Mouse (Mus musculus): ENCODE results near the gene Brd4.
A peak's percentile ranks its signal among the peaks of the same experiment; 100 is the strongest.

Brd4 gene

DNA sequence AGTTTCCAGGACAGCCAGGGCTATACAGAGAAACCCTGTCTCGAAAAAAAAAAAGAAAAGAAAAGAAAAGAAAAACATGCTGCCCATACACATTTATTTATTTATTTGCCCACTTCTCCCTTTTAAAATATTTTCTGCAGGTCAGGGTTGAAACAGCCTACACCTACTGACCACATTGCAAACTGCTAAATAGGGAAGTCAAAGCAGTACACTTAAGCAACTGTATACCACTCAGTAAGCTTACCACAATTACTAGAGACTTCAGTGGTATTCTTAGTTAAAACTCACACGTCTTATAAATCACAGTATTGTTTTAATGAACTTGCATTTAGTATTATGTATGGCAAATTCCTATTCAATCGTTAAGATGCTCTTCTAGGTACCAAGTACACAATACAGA is 3.9 kb downstream of the Brd4 start:
- no peak for DNase-seq

DNA sequence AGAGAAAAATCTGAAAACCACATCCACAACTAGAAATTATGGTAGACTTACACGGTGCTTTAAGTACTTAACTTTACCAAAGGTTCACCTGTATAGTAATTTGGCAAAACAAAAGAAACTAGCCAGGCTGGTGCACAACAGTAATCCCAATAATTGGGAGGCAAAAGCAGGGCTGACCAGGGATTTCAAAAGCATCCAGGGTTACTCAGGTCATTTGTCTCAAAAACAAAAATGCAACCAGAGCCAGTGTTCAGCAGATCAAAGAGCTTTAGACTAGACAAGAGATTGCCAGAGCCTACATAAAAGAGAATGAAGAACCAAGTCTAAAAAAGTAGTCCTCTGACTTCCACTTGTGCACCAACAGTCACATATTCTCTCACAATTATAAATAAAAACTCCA is 7.3 kb downstream of the Brd4 start:
- no peak for DNase-seq

DNA sequence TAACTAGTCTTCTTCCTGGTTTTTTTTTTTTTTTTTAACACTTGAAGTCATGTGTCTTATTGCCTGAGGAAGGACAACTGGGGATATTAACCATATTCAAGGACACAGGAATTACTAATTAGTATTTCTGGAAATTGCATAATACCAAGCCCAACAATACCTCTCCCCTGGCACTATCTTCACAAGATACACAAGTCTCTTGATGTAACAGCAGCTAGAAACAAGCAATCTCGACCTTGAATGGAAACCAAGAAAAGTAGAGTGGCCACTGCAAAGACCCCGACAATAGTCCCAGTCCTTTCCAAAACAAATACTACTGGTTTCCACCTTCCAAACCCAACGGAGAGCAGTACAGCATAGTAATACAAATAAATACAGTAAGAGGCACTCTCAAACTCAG is 9.0 kb downstream of the Brd4 start:
- DNase-seq, result no peak

DNA sequence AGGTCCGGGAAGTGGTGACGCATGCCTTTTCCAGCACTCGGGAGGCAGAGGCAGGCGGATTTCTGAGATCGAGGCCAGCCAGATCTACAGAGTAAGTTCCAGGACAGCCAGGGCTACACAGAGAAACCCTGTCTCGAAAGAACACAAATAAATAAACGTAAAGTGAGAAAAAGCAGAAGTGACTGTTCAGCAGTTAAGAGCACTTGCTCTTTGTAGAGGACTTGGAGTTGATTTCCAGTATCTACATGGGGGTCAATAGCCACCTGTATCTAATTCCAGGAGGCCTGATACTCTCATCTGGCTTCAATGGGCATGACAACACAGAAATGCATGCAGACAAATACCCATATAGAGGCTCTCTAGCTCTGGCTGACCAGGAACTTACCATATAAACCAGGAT is 15.4 kb downstream of the Brd4 start:
- no peak for DNase-seq

DNA sequence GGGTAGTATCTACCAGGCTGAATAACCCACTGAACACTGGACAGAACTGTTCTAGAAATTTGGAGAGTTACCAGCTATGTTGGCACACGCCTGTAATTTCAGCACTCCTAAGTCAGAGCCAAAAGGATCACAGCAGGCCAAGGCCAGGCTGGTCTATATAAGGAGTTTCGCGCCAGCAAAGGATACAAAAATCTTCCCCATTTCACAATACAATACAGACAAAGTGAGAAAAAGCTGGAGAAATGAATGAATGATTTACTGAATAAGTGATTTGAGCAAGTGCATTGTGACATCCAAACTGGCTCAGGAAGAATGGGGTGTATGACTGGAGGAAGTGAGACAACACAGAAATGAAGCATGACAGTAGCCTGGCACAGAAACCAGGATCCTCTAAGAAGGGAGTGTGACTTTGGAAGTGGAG is 16.0 kb downstream of the Brd4 start:
- no peak for DNase-seq

DNA sequence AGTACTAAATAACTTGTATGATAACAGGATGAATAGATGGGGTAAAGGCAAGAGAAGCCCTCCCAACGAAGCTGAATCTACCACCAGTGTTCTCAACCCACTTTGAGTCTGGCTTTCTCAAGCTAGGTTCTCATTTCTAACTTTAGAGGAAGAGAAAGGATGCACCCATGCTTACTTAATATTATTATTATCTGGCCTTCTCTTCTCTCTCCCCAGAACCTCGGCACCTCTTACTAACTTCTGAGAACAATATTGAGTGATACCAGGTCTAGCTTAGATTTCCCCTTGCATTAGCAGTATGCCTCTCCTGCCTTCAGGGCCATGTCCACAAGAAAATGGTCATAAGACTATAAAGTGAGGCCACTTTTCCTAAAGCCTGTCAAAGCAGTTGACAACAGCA is 16.4 kb downstream of the Brd4 start:
- no peak for DNase-seq

DNA sequence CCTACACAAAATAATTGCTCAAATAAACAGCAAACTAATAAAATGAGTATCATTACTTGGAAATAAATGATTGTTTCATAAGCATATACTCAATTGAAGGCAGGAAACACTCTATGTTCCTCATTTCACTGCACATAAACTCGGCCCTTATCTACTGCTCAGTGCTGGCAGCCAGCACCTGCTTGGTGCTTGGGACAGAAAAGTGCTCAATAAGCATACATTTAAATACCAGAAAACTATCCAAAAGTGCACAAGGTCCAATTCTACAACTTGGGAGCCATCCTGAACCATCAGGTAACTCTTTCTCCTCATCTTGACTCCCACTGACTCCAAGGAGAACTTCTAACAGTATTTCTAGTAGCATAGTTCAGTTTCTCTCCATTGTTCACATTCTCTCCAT is 16.9 kb downstream of the Brd4 start:
- no peak for DNase-seq

DNA sequence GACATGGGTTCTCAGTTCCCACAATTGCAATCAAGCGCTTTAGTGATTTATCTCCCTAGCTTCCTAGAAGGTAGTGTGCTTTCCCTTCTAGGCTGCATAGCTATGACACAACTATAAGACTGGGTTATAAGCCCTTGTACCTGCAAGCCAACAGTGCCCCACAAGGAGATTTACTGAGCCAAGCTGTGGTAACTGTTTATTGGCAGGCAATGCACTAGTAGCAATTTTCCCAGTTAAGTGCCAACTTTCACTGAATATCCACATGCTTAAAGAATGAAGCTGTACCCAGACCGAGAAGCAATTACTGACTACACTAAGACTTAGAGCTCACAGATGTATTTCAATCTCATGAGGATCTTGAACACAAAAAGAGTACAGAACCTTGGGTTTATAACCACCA is 20.9 kb downstream of the Brd4 start:
- peak in 1 of 2 experiments; percentile 35 for DNase-seq

DNA sequence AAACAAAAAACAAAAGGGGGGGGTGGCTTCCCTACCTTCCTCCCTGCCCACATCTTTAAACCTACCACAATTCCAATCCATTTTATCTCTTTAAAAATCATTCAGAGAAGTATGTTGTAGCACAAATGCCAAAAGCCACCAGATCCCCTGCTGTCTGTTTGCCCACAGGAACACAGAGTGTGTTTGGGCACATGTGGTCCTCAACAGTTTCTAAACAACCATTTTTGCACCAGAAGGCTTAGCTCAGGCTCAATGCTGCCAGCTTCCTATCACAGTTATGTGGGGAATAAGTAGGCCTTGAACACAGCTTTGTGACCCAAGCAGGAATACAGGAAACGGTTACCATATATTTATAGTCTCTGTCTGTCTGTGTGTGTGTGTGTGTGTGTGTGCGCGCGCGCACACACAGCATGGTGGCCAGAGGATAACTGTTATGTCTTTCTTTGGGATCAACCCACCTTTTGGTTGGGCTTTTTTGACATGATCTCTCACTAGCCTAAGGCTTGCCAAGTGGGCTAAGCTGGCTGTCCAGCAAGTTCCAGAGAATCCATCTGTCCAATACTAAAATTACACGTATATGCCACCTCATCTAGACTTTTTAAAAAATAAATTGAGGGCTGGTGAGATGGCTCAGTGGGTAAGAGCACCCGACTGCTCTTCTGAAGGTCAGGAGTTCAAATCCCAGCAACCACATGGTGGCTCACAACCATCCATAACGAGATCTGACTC is 21.5 kb downstream of the Brd4 start:
- DNase-seq, result no peak

DNA sequence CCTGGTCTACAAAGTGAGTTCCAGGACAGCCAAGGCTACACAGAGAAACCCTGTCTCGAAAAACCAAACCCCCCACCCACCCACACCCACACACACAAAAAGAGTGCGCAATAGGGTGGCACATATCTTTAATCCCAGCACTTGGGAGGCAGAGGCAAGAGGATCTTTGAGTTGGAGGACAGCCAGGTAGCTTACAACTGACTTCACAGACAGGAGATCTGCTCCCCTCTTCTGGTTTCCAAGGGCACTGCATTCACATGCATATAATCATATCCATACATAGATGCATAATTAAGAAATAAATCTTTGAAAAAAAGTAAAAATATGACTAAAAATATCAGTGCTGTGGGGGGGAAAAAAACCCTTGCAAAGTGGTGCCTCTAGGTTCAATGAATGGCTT is 25.7 kb downstream of the Brd4 start:
- DNase-seq, result no peak

DNA sequence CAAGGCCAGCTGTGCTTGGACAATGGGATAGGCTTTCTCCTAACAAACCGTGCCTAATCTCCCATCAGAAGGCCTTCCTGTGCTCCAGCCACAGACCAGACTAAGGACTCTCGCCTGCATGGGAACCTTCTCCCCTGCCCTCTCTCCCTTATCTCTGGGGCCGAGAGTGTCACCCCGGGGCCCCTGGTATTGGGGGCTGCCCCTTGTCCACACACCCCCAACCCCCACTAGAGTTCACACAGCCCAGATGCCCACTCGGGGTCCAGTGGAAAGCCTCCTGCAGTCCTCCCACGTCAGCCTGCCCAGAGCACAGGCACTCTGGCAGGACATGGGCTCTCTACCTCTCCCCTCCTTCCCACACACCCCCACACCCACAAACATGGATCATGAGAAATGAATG is 26.6 kb downstream of the Brd4 start:
- no peak for DNase-seq

DNA sequence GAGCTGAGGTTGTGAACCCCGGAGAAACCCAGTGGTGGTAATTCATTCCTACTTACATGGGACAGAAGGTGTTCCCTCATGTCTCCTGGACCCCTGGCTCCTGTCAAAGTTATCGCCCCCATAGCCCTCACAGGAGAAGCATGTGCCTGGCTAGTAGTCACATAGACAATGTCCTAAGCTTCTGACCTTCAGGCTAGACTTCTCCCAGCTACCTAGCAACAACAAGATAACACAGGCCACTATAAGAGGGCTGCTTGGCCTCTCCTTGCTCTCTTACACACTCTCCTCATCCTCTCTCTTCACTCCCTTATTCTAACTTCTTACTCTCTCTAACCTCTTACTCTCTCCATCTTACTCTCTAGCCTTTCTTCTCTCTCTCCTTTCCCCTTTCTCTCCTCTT is 27.1 kb downstream of the Brd4 start:
- no peak for DNase-seq

DNA sequence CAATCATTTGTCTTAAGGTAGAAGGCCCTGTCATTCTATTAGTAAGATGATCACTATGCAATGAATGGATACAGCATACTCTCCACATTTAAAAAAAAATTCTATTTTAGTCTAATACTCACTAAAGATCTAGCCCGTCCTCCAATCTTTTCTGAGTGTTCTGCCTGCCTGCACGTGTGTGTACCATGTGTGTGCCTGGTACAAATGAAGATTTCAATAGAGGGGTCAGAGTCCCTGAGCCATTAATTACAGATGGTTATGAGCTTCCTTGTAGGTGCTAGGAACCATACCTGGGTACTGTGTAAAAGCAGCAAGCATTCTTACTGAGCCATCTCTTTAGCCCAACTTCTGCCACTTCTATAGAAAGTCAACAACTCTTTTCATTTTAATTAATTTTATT is 27.6 kb downstream of the Brd4 start:
- no peak for DNase-seq

DNA sequence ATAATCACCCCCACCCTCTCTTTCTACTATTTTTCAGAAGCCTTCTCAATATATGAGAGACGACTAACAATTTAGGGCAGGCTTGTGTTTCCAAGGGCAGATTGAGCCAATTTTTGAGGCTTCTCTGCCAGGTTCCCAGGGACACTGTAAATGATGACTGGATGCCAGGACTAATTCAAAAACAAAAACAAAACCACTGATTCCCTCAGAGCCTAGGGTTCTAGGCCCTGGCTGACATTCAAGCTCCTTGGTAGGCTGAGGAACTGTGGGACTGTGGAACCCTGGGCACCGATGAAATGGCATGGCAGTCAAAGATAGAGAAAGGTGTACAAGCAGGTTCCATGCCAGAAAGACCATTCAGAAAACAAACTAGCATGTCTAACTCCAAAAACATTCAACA is 31.3 kb downstream of the Brd4 start:
- DNase-seq, result no peak

DNA sequence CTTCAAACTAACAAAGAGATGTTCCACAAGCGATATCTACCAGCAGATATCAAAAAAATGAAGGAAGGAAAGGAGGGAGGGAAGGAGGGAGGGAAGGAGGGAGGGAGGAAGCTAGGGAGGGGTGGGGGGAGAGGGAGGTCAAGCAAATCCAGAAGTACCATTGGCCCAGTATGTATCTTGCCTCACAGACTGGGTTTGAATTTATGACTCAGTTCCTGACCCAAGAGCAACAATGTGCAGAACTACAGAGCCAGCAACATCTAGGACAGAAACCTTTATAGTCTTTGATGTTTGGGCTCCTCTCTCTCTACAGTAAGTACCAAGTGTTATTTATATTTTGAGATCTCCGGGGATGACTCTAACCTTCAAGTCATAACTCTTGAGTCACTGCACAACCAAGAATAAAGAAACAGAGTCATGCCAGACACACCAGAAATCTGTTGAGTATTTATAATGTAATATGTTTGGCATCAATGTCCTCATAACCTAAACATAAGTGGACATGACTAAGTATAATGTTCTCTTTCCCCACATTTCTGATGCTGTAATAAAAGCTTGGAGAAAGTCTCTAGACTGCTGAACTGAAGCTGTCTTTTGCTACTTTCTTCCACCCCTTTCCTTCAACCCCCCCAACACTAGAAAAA is 32.6 kb downstream of the Brd4 start:
- DNase-seq, result no peak

DNA sequence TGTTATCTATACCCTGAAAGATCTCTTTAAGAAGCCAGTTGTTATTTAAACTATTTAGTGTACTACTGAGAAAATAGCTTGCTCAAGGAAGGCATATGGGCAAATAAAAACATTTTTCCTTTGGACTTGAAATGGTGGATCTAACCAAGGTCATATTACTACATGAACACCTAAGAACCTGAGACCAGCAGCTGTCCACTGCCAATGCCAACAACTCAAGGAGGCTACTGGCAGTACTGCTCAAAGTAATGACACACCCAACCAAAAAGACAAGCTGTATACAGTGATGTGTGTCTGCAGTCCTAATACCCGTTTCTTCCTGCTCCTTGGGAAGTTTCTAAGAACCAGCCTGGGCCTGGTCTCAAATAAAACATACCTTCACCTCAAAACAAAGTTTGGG is 34.5 kb downstream of the Brd4 start:
- no peak for DNase-seq

DNA sequence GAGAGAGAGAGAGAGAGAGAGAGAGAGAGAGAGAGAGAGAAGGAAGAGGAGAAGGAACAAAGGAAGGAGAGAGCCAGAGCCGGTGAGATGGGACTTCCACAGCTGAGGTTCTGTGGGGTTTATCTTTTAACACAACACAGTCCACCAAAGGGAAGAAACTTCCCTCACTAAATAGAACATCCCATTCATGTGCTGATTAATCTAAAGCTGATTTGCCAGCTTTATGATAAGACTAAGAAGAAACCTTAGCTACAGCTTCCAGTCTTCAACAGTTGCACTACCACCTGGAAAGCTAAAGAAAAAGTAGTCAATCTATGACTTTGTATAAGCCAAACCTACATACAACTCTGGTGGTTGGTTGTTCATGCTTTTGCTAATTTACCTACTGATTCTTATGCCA is 36.3 kb downstream of the Brd4 start:
- DNase-seq, result no peak

DNA sequence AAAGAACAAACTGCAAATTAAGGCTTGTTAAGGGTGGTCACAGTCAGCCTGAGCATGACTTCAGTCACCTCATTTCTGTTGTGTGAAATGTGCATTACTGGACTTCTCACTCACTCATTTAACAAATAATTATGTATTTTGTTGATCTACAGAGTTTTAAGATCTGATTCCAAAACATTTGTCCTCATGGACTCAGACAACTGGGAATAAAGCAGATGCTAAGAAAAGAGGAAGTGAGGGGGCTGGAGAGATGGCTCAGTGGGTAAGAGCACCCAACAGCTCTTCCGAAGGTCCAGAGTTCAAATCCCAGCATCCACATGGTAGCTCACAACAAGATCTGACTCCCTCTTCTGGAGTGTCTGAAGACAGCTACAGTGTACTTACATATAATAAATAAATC is 36.9 kb downstream of the Brd4 start:
- DNase-seq, result no peak

DNA sequence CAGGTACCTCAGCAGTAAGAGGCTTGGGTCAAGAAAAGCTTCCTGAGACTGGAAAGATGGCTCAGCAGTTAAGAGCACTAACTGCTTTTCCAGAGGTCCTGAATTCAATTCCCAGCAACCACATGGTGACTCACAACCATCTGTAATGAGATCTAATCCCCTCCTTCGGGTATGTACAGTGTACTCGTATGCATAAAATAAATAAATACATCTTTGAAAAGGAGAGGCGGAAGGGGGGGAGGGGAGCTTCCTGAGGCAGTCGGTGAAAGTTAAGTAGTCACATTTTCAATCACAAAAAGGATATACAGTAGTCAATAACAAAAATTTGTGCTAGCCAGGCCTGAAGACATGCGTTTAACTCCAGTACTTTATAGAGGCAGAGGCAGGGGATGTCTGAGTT is 38.4 kb downstream of the Brd4 start:
- no peak for DNase-seq

DNA sequence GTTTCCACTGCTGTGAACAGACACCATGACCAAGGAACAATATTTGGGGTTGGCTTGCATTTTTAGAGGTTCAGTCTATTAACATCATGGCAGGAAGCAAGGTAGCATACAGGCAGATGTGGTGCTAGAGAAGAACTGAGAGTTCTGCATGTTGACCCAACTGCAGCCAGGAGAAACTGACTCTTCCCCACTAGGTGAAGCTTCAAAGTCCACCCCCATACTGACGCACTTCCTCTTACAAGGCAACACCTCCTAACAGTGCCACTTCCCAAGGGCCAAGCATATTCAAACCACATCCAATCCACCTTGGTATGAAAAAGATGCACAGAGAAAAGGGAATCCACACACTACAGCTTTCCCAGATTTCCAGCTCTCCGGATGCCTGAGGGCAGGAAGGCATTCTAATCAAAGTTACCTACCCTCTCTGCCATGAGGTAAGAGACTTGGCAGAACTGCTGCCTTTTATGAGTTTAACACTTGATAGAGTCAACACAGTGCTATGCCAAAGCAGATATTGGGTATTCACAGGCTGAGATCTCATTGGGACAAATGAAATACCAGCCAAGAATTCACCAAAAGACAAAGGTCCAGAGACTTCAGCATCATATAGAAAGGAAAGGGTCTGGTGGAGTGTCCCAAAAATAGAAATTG is 43.5 kb downstream of the Brd4 start:
- DNase-seq, result no peak

DNA sequence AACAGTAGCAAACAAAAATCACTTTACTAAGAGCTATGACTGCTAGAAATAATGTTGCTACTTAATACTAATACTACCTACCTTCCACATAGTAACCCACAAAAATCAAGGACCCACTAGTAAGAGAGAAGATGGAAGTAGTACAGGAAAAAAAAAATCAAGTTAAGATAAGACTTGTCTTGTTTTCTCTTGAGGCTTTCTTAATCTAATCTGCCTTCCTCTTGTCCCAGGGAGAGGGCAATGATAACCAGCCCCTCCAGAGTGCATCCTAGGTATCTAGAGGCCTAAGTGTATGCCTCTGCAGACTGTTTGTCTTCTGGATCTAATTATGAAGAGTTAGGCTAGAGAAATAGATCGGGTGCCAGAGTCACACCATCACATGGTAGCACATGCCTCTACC is 45.9 kb downstream of the Brd4 start:
- no peak for DNase-seq

DNA sequence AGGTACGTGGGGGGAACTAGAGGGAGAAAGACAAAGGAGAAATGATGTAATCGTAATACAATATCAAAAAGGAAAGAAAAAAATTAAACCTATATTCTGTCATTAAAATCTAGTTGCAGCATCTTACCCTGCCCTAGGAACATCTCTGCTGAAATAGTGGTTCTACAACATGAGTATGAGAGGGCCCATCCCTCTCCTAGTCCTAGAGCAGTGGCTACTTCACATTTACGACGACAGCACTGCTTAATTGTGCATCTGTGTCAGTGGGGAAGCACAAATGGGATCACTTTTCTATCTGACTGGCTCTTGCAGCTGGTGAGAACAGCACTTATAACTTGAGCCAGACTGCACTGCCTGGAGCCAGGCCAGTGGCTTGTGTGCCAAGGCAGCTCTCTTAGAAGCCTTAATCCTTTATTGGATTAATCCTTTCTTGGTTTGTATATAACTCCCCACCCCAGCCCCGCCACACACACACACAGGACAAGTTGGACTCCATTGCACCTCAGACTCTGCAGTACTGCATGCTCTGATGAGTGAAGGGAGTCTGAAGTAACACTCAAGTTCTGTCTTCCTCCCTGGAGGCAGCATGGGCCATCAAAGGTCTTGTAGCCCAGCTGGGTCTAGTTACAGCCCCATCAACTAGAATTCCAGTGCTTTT is 48.9 kb downstream of the Brd4 start:
- DNase-seq, result peak; percentile 31 to 65

DNA sequence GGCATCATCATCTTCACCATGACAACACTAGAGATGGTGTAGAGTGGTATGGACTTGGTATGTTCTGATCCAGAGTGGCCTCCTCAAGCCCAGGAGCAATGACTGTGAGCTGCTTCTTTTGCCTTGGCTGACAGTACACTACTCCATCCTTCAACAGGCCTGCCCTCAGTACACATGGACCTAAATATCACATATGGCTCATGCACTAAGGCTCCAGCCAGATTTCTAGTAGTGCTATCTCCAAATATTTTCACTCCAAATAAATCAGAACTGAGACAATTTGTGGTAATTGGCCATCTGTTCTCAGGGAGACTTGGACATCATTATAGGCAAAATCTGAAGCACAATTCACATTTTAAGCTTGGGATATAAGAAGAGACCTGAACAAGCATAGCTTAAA is 51.3 kb downstream of the Brd4 start:
- no peak for DNase-seq

DNA sequence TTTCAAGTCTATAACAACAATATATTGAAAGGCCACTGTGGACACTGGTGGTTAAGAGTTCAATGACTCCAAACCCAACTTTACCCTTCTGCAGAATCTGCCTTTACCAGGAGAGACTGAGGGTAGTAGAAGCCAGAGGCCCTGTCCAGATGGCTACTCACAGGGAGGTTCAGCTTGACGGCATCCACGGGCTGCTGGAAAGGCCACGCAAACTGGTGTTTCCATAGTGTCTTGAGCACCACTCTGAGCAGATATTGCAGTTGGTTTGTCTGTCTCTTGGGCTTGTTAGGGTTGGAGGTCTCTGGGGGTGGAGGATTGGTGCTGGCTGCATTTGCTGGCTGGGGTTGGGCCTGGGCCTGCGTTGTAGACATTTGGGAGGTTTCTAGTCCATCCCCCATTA is 55.3 kb downstream of the Brd4 start:
- DNase-seq, result no peak

All from kidney, postnatal 36 days (tissue).